Mouse (Mus musculus): ENCODE results near the gene Krtap7-1.

DNA sequence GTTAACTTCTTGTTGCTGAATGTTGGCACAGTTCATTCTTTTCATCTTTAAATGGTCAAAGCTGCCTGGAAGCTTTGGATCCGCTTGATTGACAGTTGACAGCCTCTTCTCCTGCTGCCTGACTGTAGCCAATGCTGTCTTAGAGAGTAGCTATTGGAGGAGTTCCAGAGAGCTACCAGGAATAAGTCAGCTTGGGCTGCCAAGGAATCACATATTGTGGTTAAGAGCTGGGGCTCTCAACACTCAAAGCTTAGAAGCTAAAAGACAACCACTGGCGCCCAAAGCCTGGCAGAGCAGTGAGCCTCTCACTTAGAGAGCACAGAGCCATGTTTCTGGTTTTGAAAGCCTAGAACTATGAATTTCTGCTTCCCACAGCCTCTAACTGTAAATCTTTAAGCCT lies 12.4 kb upstream of the Krtap7-1 start:
- TF ChIP-seq CTCF (IDR thresholded peaks at IDR 0.05; ENCODE audit: low read depth) (no peak), EP300 (IDR thresholded peaks at IDR 0.05; ENCODE audit: low read depth) (no peak)

All from liver, embryonic 14.5 days (tissue).